Mouse (Mus musculus) lung, embryonic 14.5 days (tissue): ENCODE measurements around the gene Kdm6b. TPM values are rescaled to one million over a fixed set of nuclear protein-coding genes. Genes with fewer than 3 reads are reported as not detected.
A peak's percentile ranks its signal among the peaks of the same experiment; 100 is the strongest.

Experiments
- ATAC-seq: fragments of 200-750 bp; cut with Nextera tagmentation; 2 replicates; pipeline ENCODE4 v1.8.0; 2017; ENCODE audit warnings: mild to moderate bottlenecking, moderate TSS enrichment, moderate library complexity; ENCODE audit not compliant: insufficient read depth
- DNase-seq: peaks from one replicate; pipeline ENCODE4 v3.0.0-alpha.2; 2015
- H3K27ac ChIP-seq: fragments of 300-500 bp; sonication (generic); 2 replicates; pipeline ENCODE4 v1.5.1; 2014; ENCODE audit warnings: low read depth, mild to moderate bottlenecking, moderate library complexity
- H3K27me3 ChIP-seq: fragments of 300-500 bp; sonication (generic); 2 replicates; pipeline ENCODE4 v1.6.1; 2014; ENCODE audit warnings: low read length, control low read depth; ENCODE audit not compliant: insufficient read depth
- H3K36me3 ChIP-seq: fragments of 300-500 bp; sonication (generic); 2 replicates; pipeline ENCODE4 v1.6.1; 2014; ENCODE audit warnings: control low read depth; ENCODE audit not compliant: insufficient read depth
- H3K4me1 ChIP-seq: fragments of 300-500 bp; sonication (generic); 2 replicates; pipeline ENCODE4 v1.6.1; 2014; ENCODE audit warnings: antibody characterized with exemption, control low read depth; ENCODE audit not compliant: insufficient read depth
- H3K4me2 ChIP-seq: fragments of 300-500 bp; sonication (generic); 2 replicates; pipeline ENCODE4 v1.6.1; 2014; ENCODE audit warnings: mild to moderate bottlenecking
- H3K4me3 ChIP-seq: fragments of 300-500 bp; sonication (generic); 2 replicates; pipeline ENCODE4 v1.5.1; 2014; ENCODE audit warnings: low read depth, low read length
- H3K9ac ChIP-seq: fragments of 300-500 bp; sonication (generic); 2 replicates; pipeline ENCODE4 v1.6.1; 2014
- H3K9me3 ChIP-seq: fragments of 300-500 bp; sonication (generic); 2 replicates; pipeline ENCODE4 v1.6.1; 2016; ENCODE audit warnings: low read depth, low read length, control low read depth
- CTCF ChIP-seq: IDR thresholded peaks from 2 replicates; pipeline ENCODE4 v1.5.1; 2016; ENCODE audit warnings: antibody characterized with exemption, low read depth
- WGBS: fragments of 180-500 bp; shearing (Covaris S2); extraction: QIAGEN DNeasy Blood & Tissue Kit; methylation state at CpG from one replicate; pipeline ENCODE4 v1.1.7; 2014; 5-methylcytosine and 5-hydroxymethylcytosine counted together
- polyA plus RNA-seq: library from polyadenylated mRNA; unstranded; fragments of >200 nt; fragmentation: Nextera tagmentation; extraction: Ambion mirVana; gene quantifications from 2 replicates; pipeline ENCODE4 v1.2.1, GENCODE M21; 2014

The Kdm6b gene
- polyA plus RNA-seq, 1 experiment from 2014 or later, result 24.4 TPM

DNA sequence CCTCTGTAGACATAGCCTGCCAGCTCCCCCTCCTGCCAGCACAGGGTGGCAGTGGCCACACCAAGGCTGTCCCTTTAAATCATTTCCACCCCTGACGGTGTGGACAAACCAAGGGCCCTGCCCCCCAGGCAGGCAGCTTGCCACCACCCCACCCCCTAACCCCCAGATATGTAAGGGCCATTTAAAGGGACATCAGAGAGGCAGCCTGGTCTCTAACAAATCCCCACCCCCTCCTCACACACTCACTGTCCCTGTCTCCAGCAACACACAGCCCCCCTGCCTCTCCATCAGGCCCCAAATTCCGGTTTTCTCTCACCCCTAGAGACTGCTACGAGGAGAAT, 1.8 kb upstream of the Kdm6b start:
- 2% methylated on average over 3 of the region's 3 CpGs for WGBS
- H3K4me1 ChIP-seq, result peaks cover 30% of the 10 kb centered on the region
- peak overlapping the region; percentile 71 for H3K4me3 ChIP-seq
- DNase-seq (peak; percentile 62), ATAC-seq (no peak)
- TF ChIP-seq CTCF, result peak; percentile 33
- H3K27ac ChIP-seq, result peak overlapping the region; percentile 99
- H3K36me3 ChIP-seq, result peaks cover 16% of the 10 kb centered on the region
- peak overlapping the region; percentile 93 for H3K9ac ChIP-seq
- no peaks in the 10 kb centered on the region for H3K27me3 ChIP-seq
- H3K9me3 ChIP-seq, result no peaks in the 10 kb centered on the region
- peak overlapping the region; percentile 97 for H3K4me2 ChIP-seq

DNA sequence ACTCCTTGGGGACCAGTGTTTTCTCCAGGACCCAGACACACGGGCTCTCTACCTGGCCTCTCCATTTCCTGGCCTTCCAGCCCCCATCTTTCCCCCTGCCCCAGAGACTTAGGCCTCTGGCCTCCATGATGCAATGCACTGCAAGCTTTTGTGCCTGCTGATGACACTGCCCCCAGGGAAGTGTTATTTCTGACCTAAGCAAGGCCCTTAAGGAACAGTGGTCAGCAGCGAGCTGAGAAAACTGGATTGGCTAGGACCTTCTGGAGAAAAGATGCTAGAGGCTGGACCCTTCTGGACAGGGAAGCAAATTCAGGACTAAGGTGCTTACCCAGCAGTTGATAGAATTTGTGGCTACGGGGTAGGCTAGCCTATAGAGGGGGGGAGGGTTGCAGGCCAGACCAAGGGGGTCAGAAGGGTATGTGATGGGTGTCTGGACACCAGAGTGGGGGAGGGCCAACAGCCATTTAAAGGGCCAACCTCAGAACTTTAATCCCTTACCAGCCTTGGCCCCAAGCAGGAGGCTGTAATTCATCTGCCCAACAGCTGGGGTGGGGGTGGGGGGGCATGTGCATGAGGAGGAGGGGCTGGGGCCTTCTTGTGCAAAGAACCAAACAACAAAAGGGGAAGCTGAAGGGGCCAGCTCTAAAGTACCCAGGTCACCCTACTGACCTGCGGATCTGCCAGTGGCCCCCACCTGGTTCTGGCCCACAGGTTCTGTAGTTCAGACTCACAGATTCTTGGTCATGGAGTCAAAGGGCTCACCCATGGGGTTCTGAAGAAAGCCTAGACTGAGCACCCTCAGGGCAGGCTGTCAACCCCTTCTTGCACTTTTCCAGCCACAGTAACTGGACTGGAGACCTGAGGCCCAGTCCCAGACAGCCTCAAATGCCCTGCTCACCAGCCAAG, 1.2 kb upstream of the Kdm6b start:
- Histone ChIP-seq H3K9me3 (no peaks in the 10 kb centered on the region), H3K27me3 (no peaks in the 10 kb centered on the region), H3K27ac (peak overlapping the region; percentile 99), H3K9ac (peak overlapping the region; percentile 93), H3K4me3 (peak overlapping the region; percentile 71), H3K4me2 (peak overlapping the region; percentile 97), H3K36me3 (peaks cover 16% of the 10 kb centered on the region), H3K4me1 (peaks cover 30% of the 10 kb centered on the region)
- ATAC-seq, result no peak
- TF ChIP-seq CTCF, result no peak
- WGBS, result 20% methylated on average over 4 of the region's 4 CpGs
- DNase-seq, result peak; percentile 1

DNA sequence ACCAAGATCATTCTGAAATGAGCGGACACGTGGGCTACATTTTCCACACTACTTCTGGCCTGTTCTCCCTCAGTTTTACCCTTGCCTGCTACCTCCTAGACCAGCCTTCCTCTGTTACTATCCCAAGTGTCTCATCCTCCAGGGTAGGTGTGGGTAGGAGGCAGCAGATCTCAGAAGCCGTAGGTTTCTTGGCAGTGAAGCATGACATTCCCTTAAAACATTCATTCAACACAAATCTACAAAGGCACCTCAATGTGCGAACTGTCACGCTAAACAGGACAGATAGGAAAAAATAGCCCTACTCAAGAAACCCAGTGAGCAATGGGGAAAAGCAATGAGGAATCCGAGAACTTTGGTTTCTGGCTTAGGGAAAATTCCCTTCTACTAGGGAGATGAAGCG, 927 bp downstream of the Kdm6b start:
- WGBS, result 53% methylated on average over 7 of the region's 7 CpGs
- DNase-seq, result no peak
- peaks cover 24% of the 10 kb centered on the region for H3K36me3 ChIP-seq
- TF ChIP-seq CTCF, result no peak
- H3K27me3 ChIP-seq, result no peaks in the 10 kb centered on the region
- H3K9me3 ChIP-seq, result no peaks in the 10 kb centered on the region
- H3K27ac ChIP-seq, result peak overlapping the region; percentile 52; the same call in 1 of the 2 replicates
- peak overlapping the region; percentile 68; the same call in 1 of the 2 replicates for H3K9ac ChIP-seq
- H3K4me1 ChIP-seq, result peaks cover 31% of the 10 kb centered on the region
- peak overlapping the region; percentile 73; the same call in 1 of the 2 replicates for H3K4me3 ChIP-seq
- peak overlapping the region; percentile 97 for H3K4me2 ChIP-seq
- no peak for ATAC-seq

DNA sequence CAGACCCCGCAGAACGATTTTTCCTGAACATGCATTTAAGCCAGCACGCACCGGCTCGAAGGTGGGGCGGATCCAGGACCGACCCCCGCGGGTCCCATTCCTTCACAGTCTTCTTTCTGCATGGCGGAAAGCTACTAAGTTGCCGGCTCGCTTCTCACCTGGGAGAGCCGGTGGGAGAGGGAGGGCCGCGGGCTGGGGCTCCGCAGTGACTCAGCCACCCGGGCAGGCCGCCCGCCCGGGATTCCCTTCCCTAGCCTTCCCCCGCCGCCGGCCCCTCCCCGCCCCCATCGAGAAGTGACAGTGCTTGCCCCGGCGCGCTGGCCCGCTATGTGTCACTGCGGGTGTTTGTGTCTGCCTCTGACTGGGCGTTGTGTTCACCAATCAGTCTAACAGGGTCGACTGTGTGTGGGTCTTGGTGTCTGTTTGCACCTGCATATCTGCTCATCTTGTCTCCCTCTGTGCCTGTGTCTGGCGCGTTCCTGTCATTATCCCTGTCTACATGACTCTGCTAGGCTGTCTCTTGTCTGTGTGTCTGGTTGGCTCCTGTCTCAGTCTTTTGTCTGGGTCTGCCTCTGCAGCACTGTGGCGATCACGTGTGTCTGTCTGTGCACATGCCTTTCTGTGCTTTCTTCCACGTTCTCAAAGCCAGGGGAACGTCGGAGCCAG, 1.8 kb downstream of the Kdm6b start:
- peaks cover 29% of the 10 kb centered on the region for H3K4me1 ChIP-seq
- 0 out of 2 replicates have a peak, but pooled peaks have one; percentile 3 for TF ChIP-seq CTCF
- peak; percentile 76 for DNase-seq

DNA sequence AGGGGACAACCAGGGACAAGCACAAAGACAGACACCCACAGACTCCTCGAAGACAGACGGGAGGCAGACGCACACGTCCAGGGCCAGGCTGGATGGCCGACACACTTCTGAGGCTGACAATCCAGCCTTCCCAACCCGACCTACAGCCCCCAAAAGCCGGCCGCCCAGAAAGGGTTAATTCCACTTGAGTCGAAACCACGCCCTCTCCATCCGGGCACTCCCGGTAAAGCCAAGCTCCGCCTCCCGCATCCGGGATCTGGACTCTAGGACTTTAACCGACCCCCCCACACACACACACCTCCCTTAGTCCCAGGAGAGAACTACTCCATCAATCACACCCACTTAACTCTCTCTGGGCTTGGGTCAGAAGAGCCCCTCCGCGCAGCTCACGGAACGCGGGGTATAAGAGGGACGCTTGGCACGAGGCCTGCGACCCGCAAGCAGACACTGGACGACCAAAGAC, 2.4 kb downstream of the Kdm6b start:
- H3K4me2 ChIP-seq, result peak overlapping the region; percentile 97
- peaks cover 38% of the 10 kb centered on the region for H3K36me3 ChIP-seq
- peak; percentile 39 for ATAC-seq
- peak overlapping the region; percentile 68 for H3K9ac ChIP-seq
- H3K27ac ChIP-seq, result peak overlapping the region; percentile 98
- DNase-seq, result peak; percentile 100
- TF ChIP-seq CTCF, result no peak
- WGBS, result under 1% methylated on average over 26 of the region's 26 CpGs
- H3K4me3 ChIP-seq, result peak overlapping the region; percentile 73
- no peaks in the 10 kb centered on the region for H3K9me3 ChIP-seq
- H3K27me3 ChIP-seq, result no peaks in the 10 kb centered on the region
- H3K4me1 ChIP-seq, result peaks cover 28% of the 10 kb centered on the region

More for the DNA sequence above, 1.8 kb downstream of the Kdm6b start:
- WGBS, result under 1% methylated on average over 39 of the region's 39 CpGs
- H3K27ac ChIP-seq, result peak overlapping the region; percentile 98
- H3K9ac ChIP-seq, result peak overlapping the region; percentile 68
- H3K4me3 ChIP-seq, result peak overlapping the region; percentile 73
- no peaks in the 10 kb centered on the region for H3K9me3 ChIP-seq
- 0 out of 2 replicates have a peak, but pooled peaks have one; percentile 1 for ATAC-seq
- peaks cover 32% of the 10 kb centered on the region for H3K36me3 ChIP-seq
- peak overlapping the region; percentile 97 for H3K4me2 ChIP-seq
- no peaks in the 10 kb centered on the region for H3K27me3 ChIP-seq

DNA sequence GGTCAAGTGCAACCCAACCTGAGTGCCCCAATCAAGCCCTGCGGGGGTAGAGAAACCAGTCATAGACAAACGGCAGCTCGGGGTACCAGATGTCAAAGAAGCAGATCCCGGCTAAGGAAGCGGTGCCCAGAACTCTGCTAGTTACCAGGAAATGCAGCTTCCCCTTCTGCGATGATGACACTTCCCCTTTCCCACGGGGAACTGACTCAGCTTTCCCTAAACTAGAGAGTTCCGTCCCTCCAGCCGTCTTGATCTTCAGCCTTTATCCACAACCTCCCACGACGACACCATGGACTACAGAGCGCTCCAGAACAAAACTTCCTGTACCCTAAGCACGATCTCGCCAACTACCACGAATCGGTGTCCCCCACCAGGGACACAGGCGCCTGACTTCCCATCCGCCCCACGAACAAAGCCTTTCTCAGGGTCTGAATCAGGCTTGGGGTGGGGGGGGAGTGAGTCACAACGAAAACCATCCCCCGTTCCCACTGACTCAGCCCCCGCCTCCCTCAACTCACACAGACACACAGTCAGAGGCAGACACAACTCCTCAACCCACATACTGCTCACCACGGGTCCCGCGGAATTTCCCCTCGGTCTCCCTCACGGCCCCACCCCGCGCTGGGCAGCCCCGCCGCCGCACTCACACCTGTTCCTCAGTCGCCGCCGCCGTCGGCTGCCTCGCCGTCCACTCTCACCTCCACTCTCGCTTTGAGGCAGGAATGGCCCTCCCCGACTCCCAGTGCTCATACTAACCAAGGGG, 3.0 kb downstream of the Kdm6b start:
- peak overlapping the region; percentile 68 for H3K9ac ChIP-seq
- peak; percentile 71 for DNase-seq
- peak overlapping the region; percentile 97 for H3K4me2 ChIP-seq
- H3K9me3 ChIP-seq, result no peaks in the 10 kb centered on the region
- 0 out of 2 replicates have a peak, but pooled peaks have one; percentile 1 for ATAC-seq
- H3K27me3 ChIP-seq, result no peaks in the 10 kb centered on the region
- under 1% methylated on average over 41 of the region's 41 CpGs for WGBS
- peak overlapping the region; percentile 73 for H3K4me3 ChIP-seq
- H3K36me3 ChIP-seq, result peaks cover 44% of the 10 kb centered on the region
- H3K4me1 ChIP-seq, result peaks cover 28% of the 10 kb centered on the region
- H3K27ac ChIP-seq, result peak overlapping the region; percentile 98
- no peak for TF ChIP-seq CTCF
